Mouse (Mus musculus) liver, embryonic 14.5 days (tissue): ENCODE measurements around the gene Kcnk10.

ENCODE experiments used
- CTCF ChIP-seq: IDR thresholded peaks from 2 replicates; pipeline ENCODE4 v1.5.1; 2016; ENCODE audit warnings: antibody characterized with exemption, low read depth, control low read depth
- EP300 ChIP-seq: IDR thresholded peaks from 2 replicates; pipeline ENCODE4 v1.6.1; 2016; ENCODE audit warnings: antibody characterized with exemption, low read depth

DNA sequence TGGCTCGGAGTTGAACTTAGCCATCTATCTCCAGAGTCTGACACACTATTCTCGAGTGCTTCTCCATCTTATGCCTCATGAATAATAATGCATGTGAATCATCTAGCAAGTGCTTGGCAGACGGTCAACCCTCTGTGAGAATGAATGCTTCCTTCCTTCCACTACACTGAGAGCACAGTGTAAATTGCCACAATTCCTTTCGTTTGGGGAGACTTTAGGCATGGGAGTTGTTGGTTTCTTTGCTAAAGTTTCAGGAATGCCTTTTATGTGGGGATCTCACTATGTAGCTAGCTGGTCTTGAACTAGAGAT lies 32.9 kb downstream of the Kcnk10 start:
- TF ChIP-seq EP300 (no peak), CTCF (no peak)
